Mouse (Mus musculus) left cerebral cortex, adult 2 months (tissue): ENCODE measurements around the gene Rab19. TPM values are rescaled to one million over a fixed set of nuclear protein-coding genes. Genes with fewer than 3 reads are reported as not detected.
"Not testable (repeated sequence)": the region's sequence is repeated elsewhere in the genome, so short reads cannot be mapped to it uniquely, and the experiment has no call there.

Experiments used
- DNase-seq, 2 experiments: peaks; one replicate each; pipeline ENCODE4 v3.0.0; 2021 to 2022; ENCODE audit warnings: low spot score in 2 of 2, mixed read lengths in 1 of 2; ENCODE audit errors: extremely low spot score in 1 of 2
- H3K27ac ChIP-seq: fragments of 200-600 bp; 2 replicates; pipeline ENCODE4 v1.8.1; 2022
- H3K4me3 ChIP-seq: fragments of 200-600 bp; 2 replicates; pipeline ENCODE4 v1.8.1; 2022
- CTCF ChIP-seq: fragments of 200-600 bp; IDR thresholded peaks from 2 replicates; pipeline ENCODE4 v1.8.1; 2022; ENCODE audit warnings: antibody characterized with exemption, mild to moderate bottlenecking, moderate library complexity
- intact Hi-C: fragments of 180-260 bp; cut with DNase I; formaldehyde crosslinking; loops from one replicate; pipeline ENCODE4 v1.15.1; 2025
- total RNA-seq, 2 experiments: library from RNA; stranded (reverse); gene quantifications; 2 replicates each; pipeline ENCODE4 v1.2.3; 2021

Rab19 gene
- total RNA-seq, 2 experiments from 2014 or later = not detected

DNA sequence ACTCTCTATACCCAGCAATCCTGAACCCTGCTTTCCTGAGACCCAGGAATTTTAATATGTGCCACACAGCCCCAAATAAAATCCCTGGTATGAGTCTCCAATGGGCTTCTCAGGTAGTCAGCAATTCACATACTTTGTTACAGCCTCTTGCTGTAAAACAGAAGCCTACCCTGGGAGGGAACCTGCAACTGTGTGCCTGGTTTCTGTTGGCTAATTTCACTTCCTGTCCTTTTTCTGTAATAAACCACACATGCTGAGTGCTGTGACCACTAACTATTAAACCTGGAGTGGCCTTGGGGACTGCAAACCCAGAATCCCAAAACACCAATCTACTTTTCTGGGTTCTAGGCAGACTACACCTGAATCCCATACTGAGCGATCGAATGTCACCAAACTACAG, 18.3 kb upstream of the Rab19 start:
- H3K4me3 ChIP-seq = no peak overlapping the region
- intact Hi-C loops = no loop called here
- H3K27ac ChIP-seq = no peak overlapping the region
- TF ChIP-seq CTCF = no peak
- no peak for DNase-seq

DNA sequence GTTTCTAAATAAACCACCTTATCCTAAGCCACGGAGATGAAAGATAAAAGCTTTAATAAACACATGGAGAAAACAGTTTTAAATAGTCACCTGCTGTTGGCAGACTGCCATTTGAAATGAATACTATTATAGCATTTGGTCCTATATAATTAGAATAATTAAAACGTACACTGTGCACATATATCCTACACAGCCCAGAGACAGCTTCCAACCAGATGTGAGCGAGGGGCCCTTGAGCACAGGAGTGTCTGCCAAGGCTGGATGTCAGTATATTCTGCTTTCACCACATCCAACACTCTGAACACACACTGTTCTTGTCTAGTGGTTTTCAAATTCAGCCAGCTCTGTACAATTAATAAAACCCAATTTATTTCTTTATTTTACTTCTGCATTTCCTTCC, 11.3 kb upstream of the Rab19 start:
- no peak for DNase-seq
- intact Hi-C loops = no loop called here
- TF ChIP-seq CTCF = no peak
- Histone ChIP-seq H3K27ac (no peak overlapping the region), H3K4me3 (no peak overlapping the region)

DNA sequence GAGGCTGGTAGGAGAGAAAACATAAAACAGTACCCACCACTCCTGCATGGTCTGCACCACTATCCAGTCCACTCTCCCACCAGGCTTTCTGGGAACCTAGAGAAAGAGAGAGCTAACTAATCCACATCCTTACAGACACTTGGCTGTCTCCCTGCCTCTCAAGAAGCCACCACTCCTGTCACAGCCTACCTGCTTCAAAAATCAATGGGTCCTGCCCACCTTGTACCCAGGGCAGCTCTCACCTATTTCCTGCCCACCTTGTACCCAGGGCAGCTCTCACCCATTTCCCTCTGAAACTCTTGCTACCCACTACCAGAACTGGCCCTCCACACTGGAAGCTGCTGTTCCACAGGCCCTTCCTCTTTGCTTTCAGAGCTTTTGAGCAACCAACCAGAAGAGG, 8.9 kb upstream of the Rab19 start:
- TF ChIP-seq CTCF = no peak
- intact Hi-C loops = no loop called here
- no peak for DNase-seq
- no peak overlapping the region for H3K4me3 ChIP-seq
- H3K27ac ChIP-seq = no peak overlapping the region

GRCm38 (mm10) chr6:39372727-39373126, 8.2 kb upstream of the Rab19 start:
- H3K4me3 ChIP-seq = no peak overlapping the region
- intact Hi-C loops = no loop called here
- DNase-seq = no peak
- TF ChIP-seq CTCF = no peak
- no peak overlapping the region for H3K27ac ChIP-seq

GRCm38 (mm10) chr6:39373301-39373955, 7.5 kb upstream of the Rab19 start:
- no peak overlapping the region for H3K4me3 ChIP-seq
- no peak overlapping the region for H3K27ac ChIP-seq
- DNase-seq = no peak
- no peak for TF ChIP-seq CTCF
- intact Hi-C loops = no loop called here

GRCm38 (mm10) chr6:39376775-39377174, 4.2 kb upstream of the Rab19 start:
- no peak for DNase-seq
- TF ChIP-seq CTCF = no peak
- H3K4me3 ChIP-seq = peak overlapping the region; percentile 100
- H3K27ac ChIP-seq = peak overlapping the region; percentile 93; the same call in 1 of the 2 replicates
- intact Hi-C loops = no loop called here

GRCm38 (mm10) chr6:39377311-39377827, 3.6 kb upstream of the Rab19 start, which contains the start of gene Slc37a3:
TSS of gene Slc37a3 (minus strand) at chr6:39377675.
- Histone ChIP-seq H3K4me3 (peak within 1 kb of the TSS; percentile 100), H3K27ac (peak within 1 kb of the TSS; percentile 93)
- intact Hi-C loops = no loop called here
- DNase-seq = peak; percentile 90
- TF ChIP-seq CTCF = no peak

DNA sequence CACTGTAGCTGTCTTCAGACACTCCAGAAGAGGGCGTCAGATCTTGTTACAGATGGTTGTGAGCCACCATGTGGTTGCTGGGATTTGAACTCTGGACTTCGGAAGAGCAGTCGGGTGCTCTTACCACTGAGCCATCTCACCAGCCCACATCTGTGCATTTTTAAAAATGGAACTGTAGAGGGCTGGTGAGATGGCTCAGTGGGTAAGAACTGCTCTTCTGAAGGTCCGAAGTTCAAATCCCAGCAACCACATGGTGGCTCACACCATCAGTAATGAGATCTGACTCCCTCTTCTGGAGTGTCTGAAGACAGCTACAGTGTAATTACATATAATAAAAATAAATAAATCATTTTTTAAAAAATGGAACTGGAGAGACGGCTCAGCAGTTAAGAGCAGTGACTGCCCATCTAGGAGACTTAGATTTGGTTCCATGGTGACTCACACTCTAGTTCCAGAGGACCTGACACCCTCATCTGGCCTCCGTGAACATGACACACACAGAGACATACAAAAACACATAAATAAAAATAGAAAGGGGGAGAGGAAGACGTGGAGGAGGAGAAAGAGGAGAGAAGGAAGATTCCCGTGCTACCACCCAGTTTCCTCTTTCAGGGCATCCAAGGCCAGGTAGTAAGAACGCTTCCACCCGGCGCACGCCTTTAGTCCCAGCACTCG, 2.7 kb upstream of the Rab19 start:
- DNase-seq, H3K4me3 ChIP-seq, intact Hi-C loops, H3K27ac ChIP-seq: not testable (repeated sequence)

DNA sequence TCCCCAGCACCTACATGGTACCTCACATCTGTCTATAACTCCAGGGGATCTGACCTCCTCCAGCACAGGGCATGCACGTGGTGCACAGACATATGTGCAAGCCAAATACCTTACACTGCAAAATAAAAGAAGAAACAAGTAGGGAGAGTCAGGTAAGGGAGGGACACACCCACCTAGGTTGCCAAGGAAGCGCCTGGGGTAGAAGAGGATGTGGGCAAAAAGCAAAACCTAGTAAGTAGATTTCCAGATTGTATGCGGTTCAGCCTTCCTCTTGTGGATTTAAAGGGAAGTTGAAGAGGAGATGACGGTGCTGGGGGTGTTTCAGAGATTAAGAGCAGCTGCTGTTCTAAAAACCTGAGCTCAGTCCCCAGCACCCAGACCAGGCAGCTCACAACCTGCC, 1.8 kb upstream of the Rab19 start:
- intact Hi-C loops = no loop called here
- DNase-seq = no peak
- H3K4me3 ChIP-seq = no peak overlapping the region
- no peak for TF ChIP-seq CTCF
- H3K27ac ChIP-seq = no peak overlapping the region

- no peak overlapping the region for H3K4me3 ChIP-seq
- DNase-seq = no peak
- intact Hi-C loops = no loop called here
- TF ChIP-seq CTCF = no peak
- H3K27ac ChIP-seq = no peak overlapping the region
Observed at GRCm38 (mm10) chr6:39379749-39380148, 1.2 kb upstream of the Rab19 start.

DNA sequence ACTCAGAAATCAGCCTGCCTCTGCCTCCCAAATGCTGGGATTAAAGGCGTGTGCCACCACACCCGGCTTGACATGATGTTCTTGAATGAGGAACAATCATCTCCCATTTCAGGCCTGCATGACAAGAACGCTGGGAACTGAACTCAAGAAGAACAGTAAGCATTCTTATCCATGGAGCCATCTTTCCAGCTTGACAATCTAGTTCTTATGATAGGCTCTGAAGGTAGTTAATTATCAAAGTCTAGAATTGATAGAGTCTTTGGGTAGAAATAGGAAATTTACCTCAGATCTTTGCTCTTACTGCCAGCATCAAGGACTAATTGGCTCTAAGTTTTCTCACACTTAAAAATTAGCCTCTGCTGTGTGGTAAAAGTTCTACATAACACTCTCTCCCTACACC, 699 bp upstream of the Rab19 start:
- intact Hi-C loops = no loop called here
- Histone ChIP-seq H3K4me3 (no peak overlapping the region), H3K27ac (no peak overlapping the region)
- no peak for TF ChIP-seq CTCF
- no peak for DNase-seq

GRCm38 (mm10) chr6:39389988-39390387, 9.0 kb downstream of the Rab19 start:
- intact Hi-C loops = no loop called here
- no peak for TF ChIP-seq CTCF
- H3K27ac ChIP-seq = no peak overlapping the region
- H3K4me3 ChIP-seq = no peak overlapping the region
- DNase-seq = no peak

DNA sequence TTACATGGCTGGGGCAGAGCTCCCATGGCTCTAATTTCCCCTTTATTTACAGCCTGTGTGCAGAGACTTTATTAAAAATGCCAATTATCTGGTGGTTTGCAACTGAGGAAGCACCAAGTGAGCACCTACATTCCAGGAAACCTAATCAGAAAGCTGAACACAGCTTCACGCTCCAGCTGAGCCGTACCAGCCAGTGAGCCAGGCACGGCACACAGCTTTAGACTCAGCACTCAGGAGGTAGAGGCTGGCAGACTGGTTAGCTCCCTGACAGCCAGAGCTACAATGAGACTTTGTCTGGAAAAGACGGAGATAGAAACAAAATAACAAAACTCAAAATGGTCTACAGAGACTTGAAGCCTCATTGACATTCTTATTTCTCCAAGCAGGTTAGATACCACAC, 14.5 kb downstream of the Rab19 start:
- intact Hi-C loops = no loop called here
- DNase-seq = no peak
- no peak overlapping the region for H3K27ac ChIP-seq
- TF ChIP-seq CTCF = no peak
- H3K4me3 ChIP-seq = no peak overlapping the region
